Mouse (Mus musculus) limb, embryonic 11.5 days (tissue): ENCODE measurements around the gene Map2k2. TPM values are rescaled to one million over a fixed set of nuclear protein-coding genes. Genes with fewer than 3 reads are reported as not detected.
A peak's percentile ranks its signal among the peaks of the same experiment; 100 is the strongest.
"Not testable (repeated sequence)": the region's sequence is repeated elsewhere in the genome, so short reads cannot be mapped to it uniquely, and the experiment has no call there.

Experiments used
- ATAC-seq: fragments of 200-750 bp; cut with Nextera tagmentation; 2 replicates; pipeline ENCODE4 v1.8.0; 2017; ENCODE audit warnings: low read depth; ENCODE audit not compliant: insufficient number of reproducible peaks, low FRiP score, low TSS enrichment
- DNase-seq: peaks from one replicate; pipeline ENCODE4 v3.0.0-alpha.2; 2015; ENCODE audit warnings: low spot score
- H3K27ac ChIP-seq: fragments of 300-500 bp; sonication (generic); replicated peaks from 2 replicates; pipeline ENCODE4 v1.5.1; 2014; ENCODE audit warnings: low read depth, mild to moderate bottlenecking, low read length
- H3K27me3 ChIP-seq: fragments of 300-500 bp; sonication (generic); 2 replicates; pipeline ENCODE4 v1.6.1; 2014; ENCODE audit warnings: mild to moderate bottlenecking, low read length, mixed read lengths; ENCODE audit not compliant: control insufficient read depth, insufficient read depth
- H3K36me3 ChIP-seq: fragments of 300-500 bp; sonication (generic); 2 replicates; pipeline ENCODE4 v1.6.1; 2014; ENCODE audit warnings: mild to moderate bottlenecking, low read length, moderate library complexity, mixed read lengths; ENCODE audit not compliant: control insufficient read depth, insufficient read depth
- H3K4me1 ChIP-seq: fragments of 300-500 bp; sonication (generic); 2 replicates; pipeline ENCODE4 v1.6.1; 2014; ENCODE audit warnings: low read length, mixed read lengths; ENCODE audit not compliant: control insufficient read depth, insufficient read depth
- H3K4me2 ChIP-seq: fragments of 300-500 bp; sonication (generic); 2 replicates; pipeline ENCODE4 v1.6.1; 2014; ENCODE audit warnings: low read depth, mild to moderate bottlenecking, moderate library complexity; ENCODE audit not compliant: severe bottlenecking
- H3K4me3 ChIP-seq: fragments of 300-500 bp; sonication (generic); 2 replicates; pipeline ENCODE4 v1.5.1; 2014; ENCODE audit warnings: low read depth, low read length
- H3K9ac ChIP-seq: fragments of 300-500 bp; sonication (generic); 2 replicates; pipeline ENCODE4 v1.6.1; 2014; ENCODE audit warnings: mild to moderate bottlenecking, low read length
- H3K9me3 ChIP-seq: fragments of 300-500 bp; sonication (generic); 2 replicates; pipeline ENCODE4 v1.6.1; 2016; ENCODE audit warnings: low read length; ENCODE audit not compliant: control insufficient read depth
- WGBS: fragments of 180-500 bp; shearing (Covaris S2); extraction: QIAGEN DNeasy Blood & Tissue Kit; methylation state at CpG from one replicate; pipeline ENCODE4 v1.1.7; 2014; 5-methylcytosine and 5-hydroxymethylcytosine counted together
- microRNA-seq: library from miRNA; unstranded; fragments of <30 nt; microRNA quantifications from one replicate; pipeline ENCODE4, GENCODE M21; 2016
- polyA plus RNA-seq: library from polyadenylated mRNA; unstranded; fragments of >200 nt; fragmentation: Nextera tagmentation; extraction: Ambion mirVana; gene quantifications from 2 replicates; pipeline ENCODE4 v1.2.1, GENCODE M21; 2014

The Map2k2 gene
- polyA plus RNA-seq, 1 experiment from 2014 or later: 230 TPM

DNA sequence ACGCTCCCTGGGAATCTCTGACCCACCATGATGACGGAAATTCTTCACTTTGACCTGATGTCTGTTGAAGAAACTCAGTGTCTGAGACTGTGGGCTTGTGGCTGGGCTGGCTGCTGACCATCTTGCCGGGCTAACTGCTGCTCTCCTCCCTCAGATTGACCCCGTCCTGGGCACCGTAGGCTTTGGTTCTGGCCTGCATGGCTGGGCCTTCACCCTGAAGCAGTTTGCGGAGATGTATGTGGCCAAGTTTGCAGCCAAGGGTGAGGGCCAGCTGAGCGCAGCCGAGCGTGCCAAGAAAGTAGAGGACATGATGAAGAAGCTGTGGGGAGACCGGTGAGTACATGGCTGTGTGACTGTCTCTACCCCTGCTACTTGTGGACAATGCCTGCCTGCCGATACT is 73.2 kb downstream of the Map2k2 start:
- Histone ChIP-seq H3K27ac (no peak overlapping the region), H3K4me2 (no peak overlapping the region), H3K36me3 (peaks cover 44% of the 10 kb centered on the region), H3K9me3 (no peaks in the 10 kb centered on the region), H3K4me3 (no peak overlapping the region), H3K27me3 (no peaks in the 10 kb centered on the region), H3K4me1 (peaks cover 25% of the 10 kb centered on the region), H3K9ac (no peak overlapping the region; the same call in 1 of the 2 replicates)
- ATAC-seq: no peak
- WGBS: 92% methylated on average over 11 of the region's 11 CpGs
- no peak for DNase-seq

DNA sequence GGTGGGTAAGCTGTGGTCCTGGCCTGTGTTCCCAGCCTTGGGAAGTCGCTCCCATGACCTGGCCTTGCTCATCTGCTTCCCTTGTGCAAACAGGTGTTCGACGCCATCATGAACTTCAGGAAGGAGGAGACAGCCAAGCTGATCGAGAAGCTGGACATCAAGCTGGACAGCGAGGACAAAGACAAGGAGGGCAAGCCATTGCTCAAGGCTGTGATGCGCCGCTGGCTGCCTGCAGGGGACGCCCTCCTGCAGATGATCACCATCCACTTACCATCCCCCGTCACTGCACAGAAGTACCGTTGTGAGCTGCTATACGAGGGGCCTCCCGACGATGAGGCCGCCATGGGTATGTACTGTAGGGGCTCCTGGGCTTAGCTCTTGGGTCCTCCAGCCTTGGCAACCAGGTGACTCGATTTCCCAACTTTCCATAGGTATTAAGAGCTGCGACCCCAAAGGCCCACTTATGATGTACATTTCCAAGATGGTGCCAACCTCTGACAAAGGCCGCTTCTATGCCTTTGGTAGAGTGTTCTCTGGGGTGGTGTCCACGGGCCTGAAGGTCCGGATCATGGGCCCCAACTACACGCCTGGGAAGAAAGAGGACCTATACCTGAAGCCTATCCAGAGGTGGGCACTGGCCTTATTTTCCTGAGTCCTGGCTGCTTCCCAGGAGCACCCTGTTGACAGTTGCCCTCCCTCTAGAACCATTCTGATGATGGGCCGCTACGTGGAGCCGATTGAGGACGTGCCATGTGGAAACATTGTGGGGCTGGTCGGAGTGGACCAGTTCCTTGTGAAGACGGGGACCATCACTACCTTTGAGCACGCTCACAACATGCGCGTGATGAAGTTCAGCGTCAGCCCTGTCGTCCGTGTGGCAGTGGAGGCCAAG is 74.0 kb downstream of the Map2k2 start:
- Histone ChIP-seq H3K9me3 (no peaks in the 10 kb centered on the region), H3K4me2 (no peak overlapping the region), H3K4me1 (peaks cover 21% of the 10 kb centered on the region), H3K9ac (no peak overlapping the region), H3K27ac (no peak overlapping the region), H3K4me3 (no peak overlapping the region), H3K27me3 (no peaks in the 10 kb centered on the region), H3K36me3 (peaks cover 44% of the 10 kb centered on the region)
- no peak for DNase-seq
- ATAC-seq: no peak
- 90% methylated on average over 32 of the region's 32 CpGs for WGBS

DNA sequence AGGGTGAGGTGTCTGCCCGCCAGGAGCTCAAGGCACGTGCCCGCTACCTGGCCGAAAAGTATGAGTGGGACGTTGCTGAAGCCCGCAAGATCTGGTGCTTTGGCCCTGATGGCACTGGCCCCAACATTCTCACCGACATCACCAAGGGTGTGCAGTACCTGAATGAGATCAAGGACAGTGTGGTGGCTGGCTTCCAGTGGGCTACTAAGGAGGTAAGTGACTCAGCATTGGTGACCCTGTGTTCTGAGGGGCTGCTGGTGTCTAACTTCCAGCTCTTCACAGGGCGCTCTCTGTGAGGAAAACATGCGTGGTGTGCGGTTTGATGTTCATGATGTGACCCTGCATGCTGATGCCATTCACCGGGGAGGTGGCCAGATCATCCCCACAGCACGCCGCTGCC is 75.2 kb downstream of the Map2k2 start:
- H3K4me3 ChIP-seq: peak overlapping the region; percentile 8; the same call in 1 of the 2 replicates
- no peak overlapping the region for H3K27ac ChIP-seq
- H3K9ac ChIP-seq: no peak overlapping the region
- H3K27me3 ChIP-seq: no peaks in the 10 kb centered on the region
- 97% methylated on average over 13 of the region's 13 CpGs for WGBS
- H3K36me3 ChIP-seq: peaks cover 44% of the 10 kb centered on the region
- no peaks in the 10 kb centered on the region for H3K9me3 ChIP-seq
- H3K4me2 ChIP-seq: no peak overlapping the region
- ATAC-seq (no peak), DNase-seq (no peak)
- H3K4me1 ChIP-seq: peaks cover 23% of the 10 kb centered on the region

DNA sequence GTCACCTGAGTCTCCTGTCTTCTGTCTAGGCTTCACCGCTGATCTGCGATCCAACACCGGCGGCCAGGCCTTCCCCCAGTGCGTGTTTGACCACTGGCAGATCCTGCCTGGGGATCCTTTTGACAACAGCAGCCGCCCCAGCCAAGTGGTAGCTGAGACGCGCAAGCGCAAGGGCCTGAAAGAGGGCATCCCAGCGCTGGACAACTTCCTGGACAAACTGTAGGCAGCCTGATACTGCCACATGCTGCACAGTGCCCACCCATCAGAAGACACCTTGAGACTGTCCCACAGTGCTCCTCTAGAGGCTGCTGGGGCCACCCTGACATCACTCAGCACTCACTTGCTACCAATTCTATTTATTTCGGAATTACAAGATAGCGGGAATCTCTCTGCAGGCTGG is 76.1 kb downstream of the Map2k2 start:
- not testable (repeated sequence) for H3K9me3 ChIP-seq, H3K9ac ChIP-seq, H3K27me3 ChIP-seq, ATAC-seq, H3K4me2 ChIP-seq, DNase-seq, H3K4me3 ChIP-seq, H3K27ac ChIP-seq
- peaks cover 45% of the 10 kb centered on the region for H3K36me3 ChIP-seq
- WGBS: 82% methylated on average over 12 of the region's 12 CpGs
- peaks cover 23% of the 10 kb centered on the region for H3K4me1 ChIP-seq

DNA sequence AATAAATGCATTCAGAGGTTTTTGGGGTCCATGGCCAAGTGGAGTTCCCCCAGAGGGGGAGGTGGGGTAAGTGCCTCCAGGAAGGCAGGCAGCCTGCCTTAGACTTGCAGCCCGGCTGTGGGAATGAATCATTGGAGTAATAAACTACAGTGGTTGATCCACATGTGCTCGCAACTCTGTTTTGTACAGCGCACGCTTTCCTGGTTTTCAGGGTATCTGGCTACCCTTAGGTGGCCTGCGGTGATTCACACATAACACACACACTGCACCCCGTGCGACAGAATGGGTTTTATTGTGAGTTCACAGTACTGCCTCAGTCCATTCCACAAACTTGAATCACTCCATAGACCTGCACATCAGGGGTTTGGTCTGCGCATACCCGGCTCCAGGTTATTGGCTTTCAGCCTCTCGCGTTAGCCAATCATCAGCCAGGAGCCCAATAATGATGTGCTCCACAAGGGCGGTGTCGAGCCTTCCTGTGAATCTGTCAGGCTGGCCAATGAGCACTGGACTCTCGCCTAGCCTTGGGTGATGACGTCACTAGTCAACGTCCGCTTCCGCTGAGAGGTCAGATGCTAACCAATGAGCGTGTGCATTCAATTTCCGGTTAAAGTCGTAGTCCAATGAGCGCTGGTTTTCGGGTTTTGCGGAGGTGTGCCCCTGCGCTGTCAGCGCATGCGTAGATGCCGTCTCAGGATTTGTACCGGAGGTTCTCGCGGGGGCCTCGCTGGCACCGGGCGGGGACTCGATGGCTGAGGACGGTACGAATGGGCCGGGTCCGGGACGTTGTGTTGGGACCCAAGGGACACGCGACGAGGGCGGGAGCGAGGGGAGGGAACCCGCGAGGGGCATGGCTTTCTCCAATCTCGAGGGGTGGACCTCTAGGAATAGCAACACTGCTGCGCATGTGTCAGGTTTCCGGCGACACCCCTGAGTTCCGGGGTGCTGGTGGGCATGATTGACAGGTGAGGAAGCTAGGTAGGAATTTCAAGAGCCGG is 76.9 kb downstream of the Map2k2 start, which contains the start of gene Dapk3:
Gene Dapk3 (plus strand): TSS at position 670 of the 998 bp plus-strand sequence.
- peak within 1 kb of the TSS; percentile 59 for H3K4me2 ChIP-seq
- H3K9me3 ChIP-seq: no peaks in the 10 kb centered on the region
- H3K4me3 ChIP-seq: peak within 1 kb of the TSS; percentile 44
- DNase-seq (peak; percentile 99), ATAC-seq (peak; percentile 94)
- peaks cover 49% of the 10 kb centered on the region for H3K36me3 ChIP-seq
- peak within 1 kb of the TSS; percentile 49 for H3K9ac ChIP-seq
- H3K27me3 ChIP-seq: no peaks in the 10 kb centered on the region
- H3K27ac ChIP-seq: peak within 1 kb of the TSS; percentile 26; the same call in 1 of the 2 replicates
- 4% methylated on average over 53 of the region's 53 CpGs for WGBS
- H3K4me1 ChIP-seq: peaks cover 20% of the 10 kb centered on the region

Small RNAs within 50 kb of the gene (microRNA-seq; reads per million reads assigned to microRNA genes)
- gene Mir5615-1 (not detected), gene Mir5615-2 (not detected)

Other genes with a start within 250 kb of the Map2k2 start
- gene Tmprss9, start 234.1 kb upstream of the Map2k2 start, polyA plus RNA-seq: not detected in 2 replicates
- 336 and 355 TPM in 2 replicates for gene Timm13, start 204.9 kb upstream of the Map2k2 start, polyA plus RNA-seq
- 23.3 and 26.7 TPM in 2 replicates for gene Lmnb2, start 187.7 kb upstream of the Map2k2 start, polyA plus RNA-seq
- gene Gadd45b, start 175.8 kb upstream of the Map2k2 start, polyA plus RNA-seq: 10.9 and 12.3 TPM in 2 replicates
- 4.6 and 4.8 TPM in 2 replicates for gene Gng7, start 91.0 kb upstream of the Map2k2 start, polyA plus RNA-seq
- 0.07 and 0.16 TPM in 2 replicates for gene Diras1, start 80.3 kb upstream of the Map2k2 start, polyA plus RNA-seq
- 7.8 and 7.9 TPM in 2 replicates for gene Slc39a3, start 68.5 kb upstream of the Map2k2 start, polyA plus RNA-seq
- gene Sgta, start 45.7 kb upstream of the Map2k2 start, polyA plus RNA-seq: 219 and 221 TPM in 2 replicates
- gene Thop1, start 35.9 kb upstream of the Map2k2 start, polyA plus RNA-seq: 64.0 and 73.5 TPM in 2 replicates
- 0.27 and 0.28 TPM in 2 replicates for gene Creb3l3, start 7.0 kb upstream of the Map2k2 start, polyA plus RNA-seq
- gene Zbtb7a, start 29.3 kb downstream of the Map2k2 start, polyA plus RNA-seq: 6.7 and 8.4 TPM in 2 replicates
- gene Pias4, start 62.0 kb downstream of the Map2k2 start, polyA plus RNA-seq: 53.3 and 56.9 TPM in 2 replicates
- gene Eef2, start 70.7 kb downstream of the Map2k2 start, polyA plus RNA-seq: 428 TPM in 2 replicates
- 43.3 and 49.1 TPM in 2 replicates for gene Dapk3, start 77.1 kb downstream of the Map2k2 start, polyA plus RNA-seq
- gene 4930442H23Rik, start 77.9 kb downstream of the Map2k2 start, polyA plus RNA-seq: not detected in 2 replicates
- gene Nmrk2, start 96.1 kb downstream of the Map2k2 start, polyA plus RNA-seq: 0.08 TPM in 1 of 2 replicates, not detected in the other
- gene Atcay, start 124.9 kb downstream of the Map2k2 start, polyA plus RNA-seq: 0.11 and 0.27 TPM in 2 replicates
- gene Zfr2, start 127.2 kb downstream of the Map2k2 start, polyA plus RNA-seq: 3.4 and 4.2 TPM in 2 replicates
- gene Matk, start 147.0 kb downstream of the Map2k2 start, polyA plus RNA-seq: 1.2 and 2.3 TPM in 2 replicates
- gene Mrpl54, start 161.0 kb downstream of the Map2k2 start, polyA plus RNA-seq: 198 and 217 TPM in 2 replicates
- 45.3 and 46.3 TPM in 2 replicates for gene Apba3, start 161.0 kb downstream of the Map2k2 start, polyA plus RNA-seq
- 2.0 TPM in 2 replicates for gene Tjp3, start 185.7 kb downstream of the Map2k2 start, polyA plus RNA-seq
- 49.0 and 60.6 TPM in 2 replicates for gene Pip5k1c, start 187.0 kb downstream of the Map2k2 start, polyA plus RNA-seq
- gene Cactin, start 215.2 kb downstream of the Map2k2 start, polyA plus RNA-seq: 35.9 and 40.0 TPM in 2 replicates
- 1.7 and 1.8 TPM in 2 replicates for gene Tbxa2r, start 222.8 kb downstream of the Map2k2 start, polyA plus RNA-seq
- not detected in 2 replicates for gene Gipc3, start 237.4 kb downstream of the Map2k2 start, polyA plus RNA-seq
- 129 and 130 TPM in 2 replicates for gene Hmg20b, start 244.6 kb downstream of the Map2k2 start, polyA plus RNA-seq